Mouse (Mus musculus) kidney, postnatal 0 days (tissue): ENCODE results near the gene Muc13. TPM values are rescaled to one million over a fixed set of nuclear protein-coding genes. Genes with fewer than 3 reads are reported as not detected.

Experiments
- ATAC-seq: fragments of 200-750 bp; cut with Nextera tagmentation; replicated peaks from 2 replicates; pipeline ENCODE4 v1.8.0; 2017; ENCODE audit warnings: low read depth, moderate number of reproducible peaks, moderate TSS enrichment, moderate library complexity; ENCODE audit not compliant: low FRiP score
- DNase-seq: peaks from one replicate; pipeline ENCODE4 v3.0.0-alpha.2; 2016; ENCODE audit warnings: low spot score
- H3K27ac ChIP-seq: fragments of 300-500 bp; sonication (generic); 2 replicates; pipeline ENCODE4 v1.5.1; 2014; ENCODE audit warnings: mild to moderate bottlenecking
- H3K27me3 ChIP-seq: fragments of 300-500 bp; sonication (generic); 2 replicates; pipeline ENCODE4 v1.6.1; 2014; ENCODE audit warnings: low read length, mixed read lengths; ENCODE audit not compliant: insufficient read depth
- H3K36me3 ChIP-seq: fragments of 300-500 bp; sonication (generic); 2 replicates; pipeline ENCODE4 v1.6.1; 2014; ENCODE audit warnings: low read length, mixed read lengths; ENCODE audit not compliant: insufficient read depth
- H3K4me1 ChIP-seq: fragments of 300-500 bp; sonication (generic); replicated peaks from 2 replicates; pipeline ENCODE4 v1.6.1; 2014; ENCODE audit warnings: antibody characterized with exemption, low read length, mixed read lengths; ENCODE audit not compliant: insufficient read depth
- H3K4me2 ChIP-seq: fragments of 300-500 bp; sonication (generic); 2 replicates; pipeline ENCODE4 v1.6.1; 2014; ENCODE audit warnings: mild to moderate bottlenecking, low read length, moderate library complexity, mixed read lengths
- H3K4me3 ChIP-seq: fragments of 300-500 bp; sonication (generic); replicated peaks from 2 replicates; pipeline ENCODE4 v1.5.1; 2014; ENCODE audit warnings: low read depth, low read length
- H3K9ac ChIP-seq: fragments of 300-500 bp; sonication (generic); 2 replicates; pipeline ENCODE4 v1.6.1; 2014; ENCODE audit warnings: low read depth, low read length
- H3K9me3 ChIP-seq: fragments of 300-500 bp; sonication (generic); replicated peaks from 2 replicates; pipeline ENCODE4 v1.6.1; 2016; ENCODE audit warnings: low read length, inconsistent platforms, mixed read lengths
- CTCF ChIP-seq: IDR thresholded peaks from 2 replicates; pipeline ENCODE4 v1.5.1; 2016; ENCODE audit warnings: antibody characterized with exemption, low read depth, mild to moderate bottlenecking, moderate library complexity
- WGBS: fragments of 180-500 bp; shearing (Covaris S2); extraction: QIAGEN DNeasy Blood & Tissue Kit; methylation state at CpG from one replicate; pipeline ENCODE4 v1.1.7; 2014; 5-methylcytosine and 5-hydroxymethylcytosine counted together
- polyA plus RNA-seq: library from polyadenylated mRNA; unstranded; fragments of >200 nt; fragmentation: Nextera tagmentation; extraction: Ambion mirVana; gene quantifications from 2 replicates; pipeline ENCODE4 v1.2.1, GENCODE M21; 2015

The Muc13 gene
- polyA plus RNA-seq, 1 experiment from 2014 or later, result not detected

DNA sequence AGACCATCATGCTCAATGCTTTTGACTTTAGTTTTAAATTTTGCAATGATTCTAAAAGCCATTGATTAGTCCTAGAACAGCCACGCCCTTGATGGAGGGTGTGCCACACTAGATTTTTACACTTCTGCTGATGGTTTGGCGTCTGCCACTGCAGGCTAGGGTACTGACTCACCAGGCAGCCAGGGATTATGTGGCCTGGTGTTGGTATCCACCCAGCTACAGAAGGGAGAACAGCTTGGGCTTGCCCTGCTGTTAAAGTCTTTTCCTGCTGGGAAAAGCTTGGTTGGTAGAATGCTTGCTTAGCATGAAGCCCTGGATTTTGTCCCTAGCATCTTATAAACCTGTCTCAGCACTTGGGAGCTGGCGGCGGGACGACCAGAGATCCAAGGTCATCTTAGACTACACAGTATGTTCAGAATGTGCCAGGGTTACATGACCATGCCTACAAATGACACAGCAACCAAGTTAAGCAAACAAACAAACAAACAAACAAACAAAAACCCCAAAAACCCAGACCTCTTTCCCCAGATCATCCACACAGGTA lies 69.4 kb downstream of the Muc13 start:
- H3K4me1 ChIP-seq, result peaks cover 6% of the 10 kb centered on the region; the same call in 1 of the 2 replicates
- no peak overlapping the region for H3K4me2 ChIP-seq
- no peak for DNase-seq
- no peak for TF ChIP-seq CTCF
- no peaks in the 10 kb centered on the region for H3K27me3 ChIP-seq
- H3K36me3 ChIP-seq, result 0 out of 2 replicates have a peak, but pooled peaks cover 3% of the 10 kb centered on the region
- H3K27ac ChIP-seq, result no peak overlapping the region
- 88% methylated on average over 5 of the region's 5 CpGs for WGBS
- H3K9ac ChIP-seq, result no peak overlapping the region
- ATAC-seq, result no peak
- H3K9me3 ChIP-seq, result no peaks in the 10 kb centered on the region
- no peak overlapping the region for H3K4me3 ChIP-seq

Other genes starting within 250 kb of the Muc13 start
- gene Heg1, start 109.7 kb upstream of the Muc13 start, polyA plus RNA-seq, result 17.2 and 17.6 TPM in 2 replicates
- gene Itgb5, start 35.6 kb downstream of the Muc13 start, polyA plus RNA-seq, result 48.6 and 53.2 TPM in 2 replicates
- 37.9 and 41.7 TPM in 2 replicates for gene Umps, start 173.0 kb downstream of the Muc13 start, polyA plus RNA-seq